Mouse (Mus musculus) midbrain, embryonic 13.5 days (tissue): ENCODE data around the gene Prex1. TPM values are rescaled to one million over a fixed set of nuclear protein-coding genes. Genes with fewer than 3 reads are reported as not detected.

Experiments used
- polyA plus RNA-seq: library from polyadenylated mRNA; unstranded; fragments of >200 nt; fragmentation: Nextera tagmentation; extraction: Ambion mirVana; gene quantifications from 2 replicates; pipeline ENCODE4 v1.2.1, GENCODE M21; 2015

Gene Prex1
- polyA plus RNA-seq, 1 experiment from 2014 or later: 21.1 TPM

Other genes with a start within 250 kb of the Prex1 start
- gene Trp53rkb, start 78.7 kb upstream of the Prex1 start, polyA plus RNA-seq: 10.8 and 11.1 TPM in 2 replicates
- 3.2 and 3.4 TPM in 2 replicates for gene Arfgef2, start 91.8 kb upstream of the Prex1 start, polyA plus RNA-seq
- 113 and 116 TPM in 2 replicates for gene Cse1l, start 192.2 kb upstream of the Prex1 start, polyA plus RNA-seq